Mouse (Mus musculus) intestine, embryonic 14.5 days (tissue): ENCODE data around the gene Cux1. TPM values are rescaled to one million over a fixed set of nuclear protein-coding genes. Genes with fewer than 3 reads are reported as not detected.

Experiments
- ATAC-seq: fragments of 200-750 bp; cut with Nextera tagmentation; replicated peaks from 2 replicates; pipeline ENCODE4 v1.8.0; 2017; ENCODE audit warnings: low read depth, moderate number of reproducible peaks, moderate TSS enrichment, moderate library complexity; ENCODE audit not compliant: low FRiP score, low TSS enrichment
- DNase-seq: peaks from one replicate; pipeline ENCODE4 v3.0.0-alpha.2; 2018; ENCODE audit warnings: low spot score
- H3K27ac ChIP-seq: fragments of 300-500 bp; sonication (generic); 2 replicates; pipeline ENCODE4 v1.5.1; 2014; ENCODE audit warnings: low read depth, mild to moderate bottlenecking, control low read depth
- H3K27me3 ChIP-seq: fragments of 300-500 bp; sonication (generic); replicated peaks from 2 replicates; pipeline ENCODE4 v1.6.1; 2014; ENCODE audit warnings: low read length, control low read depth; ENCODE audit not compliant: control insufficient read depth, insufficient read depth
- H3K36me3 ChIP-seq: fragments of 300-500 bp; sonication (generic); 2 replicates; pipeline ENCODE4 v1.6.1; 2014; ENCODE audit warnings: low read length, control low read depth; ENCODE audit not compliant: control insufficient read depth, insufficient read depth
- H3K4me1 ChIP-seq: fragments of 300-500 bp; sonication (generic); replicated peaks from 2 replicates; pipeline ENCODE4 v1.6.1; 2014; ENCODE audit warnings: low read length, control low read depth, mixed read lengths; ENCODE audit not compliant: control insufficient read depth, insufficient read depth
- H3K4me2 ChIP-seq: fragments of 300-500 bp; sonication (generic); 2 replicates; pipeline ENCODE4 v1.6.1; 2014; ENCODE audit warnings: low read length
- H3K4me3 ChIP-seq: fragments of 300-500 bp; sonication (generic); 2 replicates; pipeline ENCODE4 v1.5.1; 2014; ENCODE audit warnings: low read depth, low read length, control low read depth, mixed read lengths
- H3K9ac ChIP-seq: fragments of 300-500 bp; sonication (generic); 2 replicates; pipeline ENCODE4 v1.6.1; 2014; ENCODE audit warnings: mild to moderate bottlenecking, low read length
- H3K9me3 ChIP-seq: fragments of 300-500 bp; sonication (generic); 2 replicates; pipeline ENCODE4 v1.6.1; 2016; ENCODE audit warnings: low read length, control low read depth; ENCODE audit not compliant: control insufficient read depth
- WGBS: fragments of 180-500 bp; shearing (Covaris S2); extraction: QIAGEN DNeasy Blood & Tissue Kit; methylation state at CpG from one replicate; pipeline ENCODE4 v1.1.7; 2014; 5-methylcytosine and 5-hydroxymethylcytosine counted together
- polyA plus RNA-seq: library from polyadenylated mRNA; unstranded; fragments of >200 nt; fragmentation: Nextera tagmentation; extraction: Ambion mirVana; gene quantifications from 2 replicates; pipeline ENCODE4 v1.2.1, GENCODE M21; 2014

Gene Cux1
- 72.7 and 77.8 TPM in 2 replicates for polyA plus RNA-seq

DNA sequence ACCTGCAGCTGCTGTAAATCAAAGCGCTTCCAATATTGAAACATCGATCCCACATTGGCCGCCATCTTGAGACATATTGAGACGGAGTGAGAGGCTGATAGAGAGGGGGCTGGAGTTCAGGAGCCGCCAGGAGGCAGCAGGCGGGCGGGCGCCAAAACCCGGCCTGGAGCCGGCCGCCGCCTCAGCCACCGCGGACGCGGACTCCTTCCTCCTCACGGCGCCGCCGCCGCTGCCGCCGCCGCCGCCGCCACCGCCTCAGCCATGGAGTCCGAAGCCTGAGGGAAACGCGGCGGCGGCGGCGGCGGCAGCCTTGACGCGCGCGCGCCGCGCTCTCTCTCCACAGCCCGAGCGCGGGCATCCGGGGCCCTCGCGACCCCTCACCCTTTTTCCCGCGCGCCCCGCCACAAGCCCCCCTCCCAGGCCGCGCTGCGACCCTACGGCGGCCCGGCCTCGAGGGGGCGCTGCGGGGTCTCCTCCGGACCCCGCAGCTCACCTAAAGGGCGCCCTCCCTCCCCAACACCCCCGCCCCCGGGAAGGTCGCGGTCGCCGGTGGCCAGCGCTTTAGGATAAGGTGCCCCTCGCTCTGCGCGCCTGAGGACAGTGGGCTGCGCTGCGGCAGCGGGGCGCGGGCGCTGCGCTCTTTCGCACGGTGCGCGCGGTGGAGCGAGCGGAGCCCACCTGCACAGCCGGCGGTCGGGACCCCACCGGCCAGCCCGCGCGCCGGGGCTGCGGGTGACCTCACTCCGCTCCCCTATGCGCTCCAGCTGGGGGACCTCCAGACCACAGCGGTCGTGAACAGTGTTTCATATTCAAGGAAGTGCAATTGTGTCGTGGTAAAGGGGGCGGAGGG is at the start of gene Cux1:
TSS of gene Cux1 (minus strand) at position 315 of the 850 bp plus-strand sequence.
- H3K9ac ChIP-seq = peak within 1 kb of the TSS; percentile 94
- ATAC-seq = peak; percentile 90
- under 1% methylated on average over 70 of the region's 103 CpGs for WGBS
- peak within 1 kb of the TSS; percentile 98 for H3K4me2 ChIP-seq
- H3K9me3 ChIP-seq = no peaks in the 10 kb centered on the region
- peak within 1 kb of the TSS; percentile 78 for H3K4me3 ChIP-seq
- H3K27me3 ChIP-seq = peaks cover 18% of the 10 kb centered on the region
- peak; percentile 90 for DNase-seq
- peaks cover 21% of the 10 kb centered on the region for H3K4me1 ChIP-seq
- no peaks in the 10 kb centered on the region for H3K36me3 ChIP-seq
- H3K27ac ChIP-seq = peak within 1 kb of the TSS; percentile 92

DNA sequence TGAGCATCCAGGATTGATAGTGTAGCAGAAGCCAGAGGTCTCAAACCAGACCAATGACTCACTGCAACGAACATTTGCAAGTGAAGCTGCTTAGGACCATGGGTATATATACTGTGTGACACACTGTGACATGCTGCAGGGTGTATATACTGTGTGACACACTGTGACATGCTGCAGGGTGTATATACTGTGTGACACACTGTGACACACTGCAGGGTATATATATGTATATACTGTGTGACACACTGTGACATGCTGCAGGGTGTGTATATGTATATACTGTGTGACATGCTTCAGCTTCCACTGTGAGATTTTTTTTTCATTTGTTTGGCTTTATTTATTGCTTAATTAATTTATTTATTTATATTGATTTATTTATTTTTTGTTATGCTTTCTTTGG is 45.1 kb upstream of the Cux1 start:
- Histone ChIP-seq H3K4me1 (no peaks in the 10 kb centered on the region), H3K4me2 (no peak overlapping the region), H3K9me3 (no peaks in the 10 kb centered on the region), H3K36me3 (no peaks in the 10 kb centered on the region), H3K9ac (no peak overlapping the region), H3K27me3 (no peaks in the 10 kb centered on the region), H3K4me3 (no peak overlapping the region), H3K27ac (no peak overlapping the region)
- 58% methylated on average over 1 of the region's 1 CpGs for WGBS
- ATAC-seq = no peak
- DNase-seq = no peak

DNA sequence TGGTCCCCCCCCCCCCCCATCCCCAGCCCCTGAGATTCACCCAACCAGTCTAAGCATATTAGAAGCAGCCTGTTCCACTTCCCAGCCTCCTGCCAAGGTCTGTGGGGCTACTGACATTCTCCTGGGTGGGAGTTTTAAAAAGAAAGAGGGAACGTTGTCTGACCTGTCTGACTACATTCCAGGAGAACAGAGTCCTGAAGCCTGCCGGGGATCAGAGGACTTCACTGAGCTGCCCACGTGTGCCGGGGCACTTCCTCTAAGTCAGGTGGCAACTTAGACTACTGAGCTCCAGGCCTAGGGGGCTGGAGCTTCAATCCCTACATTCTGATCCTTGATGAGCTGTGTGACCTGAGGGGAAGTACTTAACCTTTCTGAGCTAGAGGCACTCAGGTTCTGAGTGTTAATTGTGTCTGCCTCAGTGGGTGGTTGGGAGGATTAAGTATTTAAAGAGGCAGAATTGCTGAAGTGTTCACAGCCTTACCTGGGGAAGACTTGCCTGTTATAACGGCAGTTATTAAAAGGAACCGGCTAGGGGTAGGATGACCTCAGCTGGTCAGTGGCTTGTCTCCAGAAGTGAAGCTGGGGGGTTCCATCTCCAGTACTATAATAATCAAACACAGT is 41.6 kb upstream of the Cux1 start:
- no peaks in the 10 kb centered on the region for H3K4me1 ChIP-seq
- DNase-seq (peak; percentile 59), ATAC-seq (peak; percentile 73; the same call in 1 of the 2 replicates)
- H3K27ac ChIP-seq = no peak overlapping the region
- H3K27me3 ChIP-seq = no peaks in the 10 kb centered on the region
- H3K4me2 ChIP-seq = no peak overlapping the region
- H3K9ac ChIP-seq = no peak overlapping the region
- no peaks in the 10 kb centered on the region for H3K9me3 ChIP-seq
- no peak overlapping the region for H3K4me3 ChIP-seq
- 47% methylated on average over 6 of the region's 6 CpGs for WGBS
- H3K36me3 ChIP-seq = no peaks in the 10 kb centered on the region

DNA sequence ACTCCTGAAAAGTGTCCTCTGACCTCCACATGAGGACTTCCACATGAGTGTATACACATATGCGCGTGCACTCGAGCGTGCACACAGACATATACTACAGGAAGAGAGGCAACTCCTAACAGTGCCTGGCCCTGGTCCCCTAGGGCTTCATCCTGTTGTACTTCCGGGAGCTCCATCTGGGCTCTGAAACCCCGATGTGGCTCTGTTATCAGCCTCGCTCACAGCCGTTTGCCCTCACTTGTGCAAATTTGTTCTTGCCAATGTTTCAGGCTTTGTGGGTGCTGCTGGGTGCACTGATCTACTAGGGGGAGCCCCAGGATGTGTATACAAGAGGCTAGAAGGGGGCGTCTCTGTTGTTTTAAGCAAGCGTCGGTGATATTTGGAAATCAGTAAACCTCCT is 37.9 kb upstream of the Cux1 start:
- H3K4me2 ChIP-seq = no peak overlapping the region
- no peak overlapping the region for H3K9ac ChIP-seq
- H3K27ac ChIP-seq = no peak overlapping the region
- H3K36me3 ChIP-seq = no peaks in the 10 kb centered on the region
- H3K27me3 ChIP-seq = no peaks in the 10 kb centered on the region
- H3K4me3 ChIP-seq = no peak overlapping the region
- ATAC-seq (no peak), DNase-seq (no peak)
- no peaks in the 10 kb centered on the region for H3K4me1 ChIP-seq
- no peaks in the 10 kb centered on the region for H3K9me3 ChIP-seq
- 77% methylated on average over 11 of the region's 11 CpGs for WGBS

GRCm38 (mm10) chr5:136603176-136603964 is 36.1 kb upstream of the Cux1 start:
- no peak overlapping the region for H3K9ac ChIP-seq
- 75% methylated on average over 13 of the region's 13 CpGs for whole genome bisulfite sequencing
- H3K4me1 ChIP-seq = no peaks in the 10 kb centered on the region
- H3K36me3 ChIP-seq = no peaks in the 10 kb centered on the region
- no peak for DNase-seq
- H3K4me2 ChIP-seq = no peak overlapping the region
- ATAC-seq = no peak
- no peaks in the 10 kb centered on the region for H3K9me3 ChIP-seq
- no peaks in the 10 kb centered on the region for H3K27me3 ChIP-seq
- H3K27ac ChIP-seq = no peak overlapping the region
- H3K4me3 ChIP-seq = no peak overlapping the region

DNA sequence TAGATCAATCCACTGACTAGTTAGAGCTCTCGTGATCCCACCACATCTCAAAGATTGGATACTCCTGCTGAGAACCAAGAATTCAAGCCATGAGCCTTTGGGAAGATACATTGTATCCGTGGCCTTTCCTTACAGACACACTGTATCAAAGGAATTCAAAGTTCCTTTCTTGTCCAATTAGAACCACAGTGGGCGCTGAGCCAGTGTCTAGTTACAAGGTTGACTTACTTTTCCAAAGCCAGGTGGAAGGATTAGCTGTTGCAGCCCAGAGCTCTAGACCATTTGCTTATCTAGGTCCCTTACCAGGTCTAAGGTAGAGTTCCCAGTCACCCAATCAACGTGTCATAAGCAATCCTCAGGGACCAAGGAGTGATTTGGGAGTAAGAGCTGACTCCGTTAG is 33.2 kb upstream of the Cux1 start:
- Histone ChIP-seq H3K9me3 (no peaks in the 10 kb centered on the region), H3K9ac (no peak overlapping the region), H3K27me3 (no peaks in the 10 kb centered on the region), H3K27ac (no peak overlapping the region), H3K4me2 (no peak overlapping the region), H3K36me3 (no peaks in the 10 kb centered on the region), H3K4me3 (no peak overlapping the region), H3K4me1 (no peaks in the 10 kb centered on the region)
- WGBS = 75% methylated on average over 5 of the region's 5 CpGs
- ATAC-seq = no peak
- DNase-seq = no peak

DNA sequence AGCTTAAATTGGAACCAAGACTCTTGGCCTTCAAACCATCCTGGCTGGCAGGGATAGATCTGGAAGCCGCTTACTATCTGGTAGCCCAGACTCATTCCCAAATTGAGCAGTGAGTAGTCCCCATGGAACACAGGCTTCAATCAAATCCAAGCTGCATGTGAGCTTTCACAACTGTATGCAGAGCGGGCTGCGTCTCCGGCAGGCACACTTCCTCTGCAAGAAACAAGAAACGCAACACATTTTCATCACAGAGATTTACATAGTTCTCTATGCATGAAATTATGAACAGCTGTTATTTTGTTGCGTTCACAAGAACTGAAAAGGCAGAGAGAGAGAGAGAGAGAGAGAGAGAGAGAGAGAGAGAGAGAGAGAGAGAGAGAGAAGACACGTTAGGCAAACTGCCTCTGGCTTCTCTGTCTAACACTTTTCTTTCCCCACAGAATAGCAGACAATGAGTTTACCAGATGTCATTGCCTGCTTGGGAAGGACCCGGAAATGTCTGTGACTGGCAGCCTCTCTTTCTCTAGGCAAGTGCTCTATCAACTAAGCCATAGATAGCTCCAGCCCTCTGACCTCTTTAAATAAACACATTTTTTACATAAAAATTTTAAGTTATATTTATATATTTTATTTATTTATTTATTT is 27.7 kb upstream of the Cux1 start:
- no peak overlapping the region for H3K27ac ChIP-seq
- no peak overlapping the region for H3K9ac ChIP-seq
- H3K4me3 ChIP-seq = no peak overlapping the region
- DNase-seq = no peak
- no peaks in the 10 kb centered on the region for H3K27me3 ChIP-seq
- H3K4me1 ChIP-seq = no peaks in the 10 kb centered on the region
- H3K36me3 ChIP-seq = no peaks in the 10 kb centered on the region
- ATAC-seq = no peak
- 69% methylated on average over 8 of the region's 8 CpGs for WGBS
- H3K4me2 ChIP-seq = no peak overlapping the region
- no peaks in the 10 kb centered on the region for H3K9me3 ChIP-seq

GRCm38 (mm10) chr5:136591816-136592499 is 24.7 kb upstream of the Cux1 start:
- no peaks in the 10 kb centered on the region for H3K4me1 ChIP-seq
- 80% methylated on average over 8 of the region's 8 CpGs for WGBS
- no peaks in the 10 kb centered on the region for H3K9me3 ChIP-seq
- no peak for ATAC-seq
- no peaks in the 10 kb centered on the region for H3K27me3 ChIP-seq
- H3K4me2 ChIP-seq = no peak overlapping the region
- no peak overlapping the region for H3K9ac ChIP-seq
- no peaks in the 10 kb centered on the region for H3K36me3 ChIP-seq
- no peak overlapping the region for H3K27ac ChIP-seq
- H3K4me3 ChIP-seq = no peak overlapping the region
- no peak for DNase-seq
